Mouse (Mus musculus): ENCODE measurements around the gene Tspyl4. TPM values are rescaled to one million over a fixed set of nuclear protein-coding genes. Genes with fewer than 3 reads are reported as not detected.

Tspyl4 gene
- polyA plus RNA-seq, 1 experiment = 9.3 TPM

- Histone ChIP-seq H3K36me3 (ENCODE audit: control insufficient read depth, insufficient read depth, low read length) (no peaks in the 10 kb centered on the region), H3K27ac (ENCODE audit: control insufficient read depth, insufficient read depth, low read depth, low read length) (no peak overlapping the region), H3K4me1 (ENCODE audit: control insufficient read depth, insufficient read depth, low read length) (no peaks in the 10 kb centered on the region), H3K27me3 (ENCODE audit: control insufficient read depth, insufficient read depth, low read length) (no peaks in the 10 kb centered on the region), H3K4me3 (ENCODE audit: control insufficient read depth, low read depth, low read length) (no peak overlapping the region)
- no peak for TF ChIP-seq POLR2A (IDR thresholded peaks at IDR 0.05; ENCODE audit: control insufficient read depth, low read depth, low read length)
- TF ChIP-seq CTCF (IDR thresholded peaks at IDR 0.05; ENCODE audit: control insufficient read depth, insufficient read depth, insufficient replicate concordance, low read depth, low read length) = no peak
Observed at GRCm38 (mm10) chr10:34326701-34327100, 29.5 kb downstream of the Tspyl4 start.

- H3K4me1 ChIP-seq (ENCODE audit: control insufficient read depth, insufficient read depth, low read length) = no peaks in the 10 kb centered on the region
- H3K4me3 ChIP-seq (ENCODE audit: control insufficient read depth, low read depth, low read length) = no peak overlapping the region
- TF ChIP-seq POLR2A (IDR thresholded peaks at IDR 0.05; ENCODE audit: control insufficient read depth, low read depth, low read length) (no peak), CTCF (IDR thresholded peaks at IDR 0.05; ENCODE audit: control insufficient read depth, insufficient read depth, insufficient replicate concordance, low read depth, low read length) (no peak)
- H3K27ac ChIP-seq (ENCODE audit: control insufficient read depth, insufficient read depth, low read depth, low read length) = no peak overlapping the region
- no peaks in the 10 kb centered on the region for H3K27me3 ChIP-seq (ENCODE audit: control insufficient read depth, insufficient read depth, low read length)
- no peaks in the 10 kb centered on the region for H3K36me3 ChIP-seq (ENCODE audit: control insufficient read depth, insufficient read depth, low read length)
Observed at GRCm38 (mm10) chr10:34327144-34327543, 29.9 kb downstream of the Tspyl4 start.

- Histone ChIP-seq H3K4me1 (ENCODE audit: control insufficient read depth, insufficient read depth, low read length) (no peaks in the 10 kb centered on the region), H3K36me3 (ENCODE audit: control insufficient read depth, insufficient read depth, low read length) (no peaks in the 10 kb centered on the region), H3K27me3 (ENCODE audit: control insufficient read depth, insufficient read depth, low read length) (no peaks in the 10 kb centered on the region), H3K4me3 (ENCODE audit: control insufficient read depth, low read depth, low read length) (no peak overlapping the region), H3K27ac (ENCODE audit: control insufficient read depth, insufficient read depth, low read depth, low read length) (no peak overlapping the region)
- peak; percentile 20; the same call in 1 of the 2 replicates for TF ChIP-seq CTCF (IDR thresholded peaks at IDR 0.05; ENCODE audit: control insufficient read depth, insufficient read depth, insufficient replicate concordance, low read depth, low read length)
- no peak for TF ChIP-seq POLR2A (IDR thresholded peaks at IDR 0.05; ENCODE audit: control insufficient read depth, low read depth, low read length)
Observed at GRCm38 (mm10) chr10:34328310-34328709, 31.1 kb downstream of the Tspyl4 start.

- Histone ChIP-seq H3K36me3 (ENCODE audit: control insufficient read depth, insufficient read depth, low read length) (no peaks in the 10 kb centered on the region), H3K4me1 (ENCODE audit: control insufficient read depth, insufficient read depth, low read length) (no peaks in the 10 kb centered on the region), H3K27me3 (ENCODE audit: control insufficient read depth, insufficient read depth, low read length) (no peaks in the 10 kb centered on the region), H3K27ac (ENCODE audit: control insufficient read depth, insufficient read depth, low read depth, low read length) (no peak overlapping the region), H3K4me3 (ENCODE audit: control insufficient read depth, low read depth, low read length) (no peak overlapping the region)
- no peak for TF ChIP-seq CTCF (IDR thresholded peaks at IDR 0.05; ENCODE audit: control insufficient read depth, insufficient read depth, insufficient replicate concordance, low read depth, low read length)
- no peak for TF ChIP-seq POLR2A (IDR thresholded peaks at IDR 0.05; ENCODE audit: control insufficient read depth, low read depth, low read length)
Observed at GRCm38 (mm10) chr10:34341014-34341413, 43.8 kb downstream of the Tspyl4 start.

- no peak for TF ChIP-seq POLR2A (IDR thresholded peaks at IDR 0.05; ENCODE audit: control insufficient read depth, low read depth, low read length)
- TF ChIP-seq CTCF (IDR thresholded peaks at IDR 0.05; ENCODE audit: control insufficient read depth, insufficient read depth, insufficient replicate concordance, low read depth, low read length) = no peak
- no peak overlapping the region for H3K27ac ChIP-seq (ENCODE audit: control insufficient read depth, insufficient read depth, low read depth, low read length)
- H3K36me3 ChIP-seq (ENCODE audit: control insufficient read depth, insufficient read depth, low read length) = no peaks in the 10 kb centered on the region
- no peaks in the 10 kb centered on the region for H3K4me1 ChIP-seq (ENCODE audit: control insufficient read depth, insufficient read depth, low read length)
- H3K4me3 ChIP-seq (ENCODE audit: control insufficient read depth, low read depth, low read length) = no peak overlapping the region
- no peaks in the 10 kb centered on the region for H3K27me3 ChIP-seq (ENCODE audit: control insufficient read depth, insufficient read depth, low read length)
Observed at GRCm38 (mm10) chr10:34341886-34342285, 44.6 kb downstream of the Tspyl4 start.

Other genes starting within 250 kb of the Tspyl4 start
- 0.02 and 0.05 TPM in 2 replicates for gene Calhm5, start 200.9 kb upstream of the Tspyl4 start, polyA plus RNA-seq (2012; rRNA removed)
- gene Calhm6, start 169.5 kb upstream of the Tspyl4 start, polyA plus RNA-seq (2012; rRNA removed) = not detected in 2 replicates
- 0.76 and 0.99 TPM in 2 replicates for gene Dse, start 89.7 kb upstream of the Tspyl4 start, polyA plus RNA-seq (2012; rRNA removed)
- gene Tspyl1, start 15.3 kb upstream of the Tspyl4 start, polyA plus RNA-seq (2012; rRNA removed) = 6.1 and 7.2 TPM in 2 replicates
- not detected in 2 replicates for gene Col10a1, start 92.5 kb downstream of the Tspyl4 start, polyA plus RNA-seq (2012; rRNA removed)
- gene Nt5dc1, start 121.1 kb downstream of the Tspyl4 start, polyA plus RNA-seq (2012; rRNA removed) = 17.5 and 18.4 TPM in 2 replicates
- gene Frk, start 186.0 kb downstream of the Tspyl4 start, polyA plus RNA-seq (2012; rRNA removed) = 0.06 and 0.26 TPM in 2 replicates